Mouse (Mus musculus) B cell, adult 67 days (primary cell): ENCODE measurements around the gene Fam216a. TPM values are rescaled to one million over a fixed set of nuclear protein-coding genes. Genes with fewer than 3 reads are reported as not detected.

Experiments
- total RNA-seq, 2 experiments: library from RNA; stranded (reverse); gene quantifications; 4 replicates each; pipeline ENCODE4 v1.2.4; 2023

Gene Fam216a
- total RNA-seq, result 10 to 100 TPM in 1 of 2 experiments, 1 to 10 TPM in 1; 9.8 to 10.8 TPM

GRCm38 (mm10) chr5:122372192-122372769, at the start of gene Fam216a:
Fam216a (minus strand) TSS chr5:122372364.

GRCm38 (mm10) chr5:122421271-122422068, 49.3 kb upstream of the Fam216a start, which contains the start of gene Anapc7:
Anapc7 (plus strand) TSS chr5:122421693.

GRCm38 (mm10) chr5:122391786-122392180, 19.6 kb upstream of the Fam216a start, which contains the start of gene Arpc3:
Arpc3 (plus strand) TSS chr5:122391878.

GRCm38 (mm10) chr5:122371591-122372191, 473 bp downstream of the Fam216a start, which contains the start of gene Gpn3:
Gpn3 (plus strand) TSS chr5:122371876.

GRCm38 (mm10) chr5:122353807-122354491, 18.2 kb downstream of the Fam216a start, which contains the start of the genes Rad9b and Vps29:
Rad9b (minus strand) TSS chr5:122354233.
Vps29 (plus strand) TSS chr5:122354369.

Other genes with a start within 250 kb of the Fam216a start
- 1 to 10 TPM in 1 of 2 experiments, under 1 TPM in 1; 0.64 to 1.6 TPM for gene Ccdc63, start 231.5 kb downstream of the Fam216a start, total RNA-seq
- 100 to 1,000 TPM; 279 to 317 TPM for gene Ppp1cc, start 214.1 kb downstream of the Fam216a start, total RNA-seq
- gene Hvcn1, start 165.6 kb downstream of the Fam216a start, total RNA-seq, result 100 to 1,000 TPM; 755 to 828 TPM
- 10 to 100 TPM; 27.1 to 28.1 TPM for gene Tctn1, start 107.9 kb downstream of the Fam216a start, total RNA-seq
- gene Pptc7, start 88.0 kb downstream of the Fam216a start, total RNA-seq, result 10 to 100 TPM; 29.0 to 35.9 TPM
- gene Rad9b, start 18.1 kb downstream of the Fam216a start, total RNA-seq, result 1 to 10 TPM; 9.9 TPM
- gene Vps29, start 18.0 kb downstream of the Fam216a start, total RNA-seq, result 10 to 100 TPM; 56.1 to 62.4 TPM
- 10 to 100 TPM; 28.6 to 45.3 TPM for gene Gpn3, start 488 bp downstream of the Fam216a start, total RNA-seq
- gene Arpc3, start 19.5 kb upstream of the Fam216a start, total RNA-seq, result 100 to 1,000 TPM; 355 to 394 TPM
- gene Anapc7, start 49.3 kb upstream of the Fam216a start, total RNA-seq, result 10 to 100 TPM; 37.5 to 39.0 TPM
- 10 to 100 TPM; 77.5 to 83.6 TPM for gene Atp2a2, start 129.9 kb upstream of the Fam216a start, total RNA-seq
- gene Ift81, start 242.2 kb upstream of the Fam216a start, total RNA-seq, result 1 to 10 TPM; 3.0 to 6.2 TPM